Mouse (Mus musculus) midbrain, embryonic 15.5 days (tissue): Measurements from ENCODE around the gene Srrm2. TPM values are rescaled to one million over a fixed set of nuclear protein-coding genes. Genes with fewer than 3 reads are reported as not detected.

Experiments
- ATAC-seq: fragments of 200-750 bp; cut with Nextera tagmentation; replicated peaks from 2 replicates; pipeline ENCODE4 v1.8.0; 2017; ENCODE audit warnings: moderate TSS enrichment
- H3K27ac ChIP-seq: fragments of 300-500 bp; sonication (generic); 2 replicates; pipeline ENCODE4 v1.5.1; 2015; ENCODE audit warnings: mild to moderate bottlenecking, inconsistent platforms
- H3K27me3 ChIP-seq: fragments of 300-500 bp; sonication (generic); replicated peaks from 2 replicates; pipeline ENCODE4 v1.6.1; 2015; ENCODE audit warnings: inconsistent platforms
- H3K36me3 ChIP-seq: fragments of 300-500 bp; sonication (generic); replicated peaks from 2 replicates; pipeline ENCODE4 v1.6.1; 2015; ENCODE audit warnings: inconsistent platforms
- H3K4me1 ChIP-seq: fragments of 300-500 bp; sonication (generic); 2 replicates; pipeline ENCODE4 v1.6.1; 2015; ENCODE audit warnings: inconsistent platforms
- H3K4me2 ChIP-seq: fragments of 300-500 bp; sonication (generic); 2 replicates; pipeline ENCODE4 v1.6.1; 2015; ENCODE audit warnings: inconsistent platforms, mild to moderate bottlenecking, moderate library complexity
- H3K4me3 ChIP-seq: fragments of 300-500 bp; sonication (generic); 2 replicates; pipeline ENCODE4 v1.5.1; 2015; ENCODE audit warnings: mild to moderate bottlenecking, inconsistent platforms
- H3K9ac ChIP-seq: fragments of 300-500 bp; sonication (generic); 2 replicates; pipeline ENCODE4 v1.6.1; 2015; ENCODE audit warnings: mild to moderate bottlenecking, inconsistent platforms
- H3K9me3 ChIP-seq: fragments of 300-500 bp; sonication (generic); 2 replicates; pipeline ENCODE4 v1.6.1; 2016; ENCODE audit warnings: inconsistent platforms
- WGBS: fragments of 180-500 bp; shearing (Covaris S2); methylation state at CpG from one replicate; pipeline ENCODE4 v1.1.7; 2015; ENCODE audit warnings: mixed read lengths; 5-methylcytosine and 5-hydroxymethylcytosine counted together
- polyA plus RNA-seq: library from polyadenylated mRNA; unstranded; fragments of >200 nt; fragmentation: Nextera tagmentation; extraction: Ambion mirVana; gene quantifications from 2 replicates; pipeline ENCODE4 v1.2.1, GENCODE M21; 2015

The Srrm2 gene
- polyA plus RNA-seq, 1 experiment from 2014 or later = 579 TPM

- Histone ChIP-seq H3K4me3 (no peak overlapping the region), H3K36me3 (0 out of 2 replicates have a peak, but pooled peaks cover 5% of the 10 kb centered on the region), H3K27me3 (no peaks in the 10 kb centered on the region), H3K9me3 (no peaks in the 10 kb centered on the region), H3K4me1 (peaks cover 24% of the 10 kb centered on the region), H3K27ac (no peak overlapping the region), H3K4me2 (no peak overlapping the region), H3K9ac (no peak overlapping the region)
- WGBS = 94% methylated on average over 8 of the region's 8 CpGs
- ATAC-seq = no peak
These were observed 5.0 kb downstream of the Srrm2 start for GRCm38 (mm10) chr17:23795323-23795722.

GRCm38 (mm10) chr17:23797316-23797715, 7.0 kb downstream of the Srrm2 start:
- Histone ChIP-seq H3K36me3 (0 out of 2 replicates have a peak, but pooled peaks cover 5% of the 10 kb centered on the region), H3K4me3 (no peak overlapping the region), H3K27ac (no peak overlapping the region), H3K4me2 (no peak overlapping the region), H3K9ac (no peak overlapping the region), H3K9me3 (no peaks in the 10 kb centered on the region), H3K4me1 (peaks cover 6% of the 10 kb centered on the region), H3K27me3 (no peaks in the 10 kb centered on the region)
- no peak for ATAC-seq
- WGBS = 85% methylated on average over 7 of the region's 7 CpGs

GRCm38 (mm10) chr17:23801627-23802026, 11.3 kb downstream of the Srrm2 start:
- no peak for ATAC-seq
- Histone ChIP-seq H3K27ac (no peak overlapping the region), H3K27me3 (no peaks in the 10 kb centered on the region), H3K9ac (no peak overlapping the region), H3K4me1 (peaks cover 29% of the 10 kb centered on the region), H3K9me3 (no peaks in the 10 kb centered on the region), H3K4me3 (no peak overlapping the region), H3K4me2 (no peak overlapping the region), H3K36me3 (0 out of 2 replicates have a peak, but pooled peaks cover 5% of the 10 kb centered on the region)
- 93% methylated on average over 10 of the region's 10 CpGs for WGBS

GRCm38 (mm10) chr17:23802746-23803365, 12.5 kb downstream of the Srrm2 start:
- H3K36me3 ChIP-seq = 0 out of 2 replicates have a peak, but pooled peaks cover 5% of the 10 kb centered on the region
- WGBS = under 1% methylated on average over 60 of the region's 60 CpGs
- peak overlapping the region; percentile 91 for H3K9ac ChIP-seq
- H3K27ac ChIP-seq = peak overlapping the region; percentile 98
- no peaks in the 10 kb centered on the region for H3K9me3 ChIP-seq
- H3K4me2 ChIP-seq = peak overlapping the region; percentile 72
- H3K27me3 ChIP-seq = no peaks in the 10 kb centered on the region
- peaks cover 41% of the 10 kb centered on the region for H3K4me1 ChIP-seq
- peak overlapping the region; percentile 96 for H3K4me3 ChIP-seq
- peak; percentile 98 for ATAC-seq

GRCm38 (mm10) chr17:23803366-23804041, 13.2 kb downstream of the Srrm2 start:
- peak; percentile 70 for ATAC-seq

GRCm38 (mm10) chr17:23804426-23805085, 14.2 kb downstream of the Srrm2 start:
- peak overlapping the region; percentile 96 for H3K4me3 ChIP-seq
- peak overlapping the region; percentile 72 for H3K4me2 ChIP-seq
- peaks cover 15% of the 10 kb centered on the region; the same call in 1 of the 2 replicates for H3K36me3 ChIP-seq
- H3K27ac ChIP-seq = peak overlapping the region; percentile 98
- H3K4me1 ChIP-seq = peaks cover 41% of the 10 kb centered on the region
- WGBS = 4% methylated on average over 8 of the region's 8 CpGs
- no peak for ATAC-seq
- peak overlapping the region; percentile 91 for H3K9ac ChIP-seq
- H3K9me3 ChIP-seq = no peaks in the 10 kb centered on the region
- H3K27me3 ChIP-seq = no peaks in the 10 kb centered on the region

More at GRCm38 (mm10) chr17:23803366-23804041, 13.2 kb downstream of the Srrm2 start:
- 0% methylated on average over 41 of the region's 83 CpGs for WGBS
- peak overlapping the region; percentile 96 for H3K4me3 ChIP-seq
- peaks cover 5% of the 10 kb centered on the region; the same call in 1 of the 2 replicates for H3K36me3 ChIP-seq
- peak overlapping the region; percentile 91 for H3K9ac ChIP-seq
- H3K27ac ChIP-seq = peak overlapping the region; percentile 98
- H3K4me1 ChIP-seq = peaks cover 41% of the 10 kb centered on the region
- peak overlapping the region; percentile 72 for H3K4me2 ChIP-seq
- no peaks in the 10 kb centered on the region for H3K9me3 ChIP-seq
- no peaks in the 10 kb centered on the region for H3K27me3 ChIP-seq

GRCm38 (mm10) chr17:23806867-23807266, 16.5 kb downstream of the Srrm2 start:
- Histone ChIP-seq H3K9me3 (no peaks in the 10 kb centered on the region), H3K4me2 (peak overlapping the region; percentile 72), H3K27me3 (no peaks in the 10 kb centered on the region), H3K4me3 (no peak overlapping the region), H3K36me3 (peaks cover 36% of the 10 kb centered on the region), H3K27ac (no peak overlapping the region), H3K9ac (peak overlapping the region; percentile 10; the same call in 1 of the 2 replicates), H3K4me1 (peaks cover 41% of the 10 kb centered on the region)
- 76% methylated on average over 25 of the region's 25 CpGs for WGBS
- no peak for ATAC-seq

GRCm38 (mm10) chr17:23807918-23808317, 17.6 kb downstream of the Srrm2 start:
- Histone ChIP-seq H3K4me1 (peaks cover 36% of the 10 kb centered on the region), H3K27me3 (no peaks in the 10 kb centered on the region), H3K9me3 (no peaks in the 10 kb centered on the region), H3K4me2 (no peak overlapping the region), H3K9ac (no peak overlapping the region), H3K27ac (no peak overlapping the region), H3K36me3 (peaks cover 44% of the 10 kb centered on the region), H3K4me3 (no peak overlapping the region)
- ATAC-seq = no peak
- WGBS = 92% methylated on average over 3 of the region's 3 CpGs

- 96% methylated on average over 16 of the region's 16 CpGs for WGBS
- H3K9ac ChIP-seq = no peak overlapping the region
- no peak overlapping the region for H3K4me3 ChIP-seq
- no peak for ATAC-seq
- peaks cover 9% of the 10 kb centered on the region for H3K9me3 ChIP-seq
- no peak overlapping the region for H3K4me2 ChIP-seq
- no peaks in the 10 kb centered on the region for H3K27me3 ChIP-seq
- no peak overlapping the region for H3K27ac ChIP-seq
- no peaks in the 10 kb centered on the region for H3K4me1 ChIP-seq
- H3K36me3 ChIP-seq = peaks cover 91% of the 10 kb centered on the region
These were observed 25.3 kb downstream of the Srrm2 start for GRCm38 (mm10) chr17:23815641-23816040.

- peaks cover 9% of the 10 kb centered on the region for H3K9me3 ChIP-seq
- H3K36me3 ChIP-seq = peaks cover 95% of the 10 kb centered on the region
- H3K4me1 ChIP-seq = no peaks in the 10 kb centered on the region
- no peak overlapping the region for H3K4me2 ChIP-seq
- no peak for ATAC-seq
- no peaks in the 10 kb centered on the region for H3K27me3 ChIP-seq
- H3K9ac ChIP-seq = no peak overlapping the region
- 97% methylated on average over 8 of the region's 8 CpGs for WGBS
- H3K27ac ChIP-seq = no peak overlapping the region
- no peak overlapping the region for H3K4me3 ChIP-seq
These were observed 28.2 kb downstream of the Srrm2 start for GRCm38 (mm10) chr17:23818579-23818978.

GRCm38 (mm10) chr17:23819235-23819634, 28.9 kb downstream of the Srrm2 start:
- ATAC-seq = no peak

GRCm38 (mm10) chr17:23820731-23821130, 30.4 kb downstream of the Srrm2 start:
- WGBS = 96% methylated on average over 5 of the region's 5 CpGs
- H3K27ac ChIP-seq = no peak overlapping the region
- no peak overlapping the region for H3K4me3 ChIP-seq
- H3K9ac ChIP-seq = no peak overlapping the region
- no peak overlapping the region for H3K4me2 ChIP-seq
- peaks cover 9% of the 10 kb centered on the region for H3K9me3 ChIP-seq
- H3K4me1 ChIP-seq = no peaks in the 10 kb centered on the region
- peaks cover 96% of the 10 kb centered on the region for H3K36me3 ChIP-seq
- no peaks in the 10 kb centered on the region for H3K27me3 ChIP-seq
- no peak for ATAC-seq

More at GRCm38 (mm10) chr17:23819235-23819634, 28.9 kb downstream of the Srrm2 start:
- Histone ChIP-seq H3K4me3 (no peak overlapping the region), H3K27me3 (no peaks in the 10 kb centered on the region), H3K36me3 (peaks cover 96% of the 10 kb centered on the region), H3K4me2 (no peak overlapping the region), H3K9me3 (peaks cover 9% of the 10 kb centered on the region), H3K4me1 (no peaks in the 10 kb centered on the region), H3K27ac (no peak overlapping the region), H3K9ac (no peak overlapping the region)
- 98% methylated on average over 25 of the region's 25 CpGs for WGBS
